Mouse (Mus musculus): ENCODE results near the gene Ly75. TPM values are rescaled to one million over a fixed set of nuclear protein-coding genes. Genes with fewer than 3 reads are reported as not detected.

Ly75 gene
- polyA plus RNA-seq, 1 experiment from 2014 or later, result 2.2 TPM

GRCm38 (mm10) chr2:60326948-60327347 is 56.2 kb downstream of the Ly75 start:
- H3K27me3 ChIP-seq (replicated peaks; ENCODE audit: control insufficient read depth, insufficient read depth, low read length), result no peaks in the 10 kb centered on the region
- WGBS, result 86% methylated on average over 7 of the region's 7 CpGs
- H3K9me3 ChIP-seq (ENCODE audit: control insufficient read depth), result no peaks in the 10 kb centered on the region
- no peak overlapping the region for H3K9ac ChIP-seq (ENCODE audit: low read depth, low read length)
- H3K27ac ChIP-seq (ENCODE audit: low read depth, low read length), result no peak overlapping the region
- no peak for ATAC-seq
- no peak for TF ChIP-seq CTCF (IDR thresholded peaks at IDR 0.05; ENCODE audit: low read depth)
- no peaks in the 10 kb centered on the region for H3K4me1 ChIP-seq (replicated peaks; ENCODE audit: control insufficient read depth, insufficient read depth, low read length)
- H3K4me3 ChIP-seq (ENCODE audit: low read depth, low read length), result no peak overlapping the region
- H3K4me2 ChIP-seq (replicated peaks; ENCODE audit: low read depth), result no peak overlapping the region
- H3K36me3 ChIP-seq (ENCODE audit: control insufficient read depth, insufficient read depth), result no peaks in the 10 kb centered on the region

DNA sequence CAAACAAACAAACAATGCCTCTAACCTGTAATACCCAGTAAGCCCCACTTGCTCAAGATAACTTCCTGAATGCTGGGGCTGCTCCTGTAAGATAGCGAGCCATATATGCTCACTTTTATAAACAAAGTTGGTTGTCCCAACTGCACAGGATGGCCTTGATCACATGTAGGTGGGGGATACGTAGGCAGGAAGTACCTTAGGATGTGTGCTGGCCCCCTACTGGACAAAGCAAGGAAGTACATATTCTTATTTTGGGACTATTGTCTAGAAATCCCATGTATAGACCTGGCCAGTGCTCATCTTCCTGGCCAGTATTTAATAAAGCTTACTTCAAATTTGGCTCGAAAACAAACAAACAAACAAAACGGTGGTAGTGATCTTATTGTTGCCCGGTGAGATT is 59.7 kb downstream of the Ly75 start:
- no peak for ATAC-seq
- peak; percentile 70 for TF ChIP-seq CTCF (IDR thresholded peaks at IDR 0.05; ENCODE audit: low read depth)

GRCm38 (mm10) chr2:60322031-60322726 is 60.9 kb downstream of the Ly75 start:
- WGBS, result 28% methylated on average over 6 of the region's 6 CpGs
- peak overlapping the region; percentile 46; the same call in 1 of the 2 replicates for H3K27ac ChIP-seq (ENCODE audit: low read depth, low read length)
- no peaks in the 10 kb centered on the region for H3K27me3 ChIP-seq (replicated peaks; ENCODE audit: control insufficient read depth, insufficient read depth, low read length)
- no peak overlapping the region for H3K4me3 ChIP-seq (ENCODE audit: low read depth, low read length)
- no peak for TF ChIP-seq CTCF (IDR thresholded peaks at IDR 0.05; ENCODE audit: low read depth)
- H3K4me1 ChIP-seq (replicated peaks; ENCODE audit: control insufficient read depth, insufficient read depth, low read length), result no peaks in the 10 kb centered on the region
- H3K36me3 ChIP-seq (ENCODE audit: control insufficient read depth, insufficient read depth), result no peaks in the 10 kb centered on the region
- H3K9ac ChIP-seq (ENCODE audit: low read depth, low read length), result no peak overlapping the region
- peak; percentile 82 for ATAC-seq
- H3K4me2 ChIP-seq (replicated peaks; ENCODE audit: low read depth), result no peak overlapping the region
- H3K9me3 ChIP-seq (ENCODE audit: control insufficient read depth), result no peaks in the 10 kb centered on the region

More for the DNA sequence above, 59.7 kb downstream of the Ly75 start:
- WGBS, result 83% methylated on average over 5 of the region's 5 CpGs
- no peak overlapping the region for H3K9ac ChIP-seq (ENCODE audit: low read depth, low read length)
- no peaks in the 10 kb centered on the region for H3K36me3 ChIP-seq (ENCODE audit: control insufficient read depth, insufficient read depth)
- H3K4me1 ChIP-seq (replicated peaks; ENCODE audit: control insufficient read depth, insufficient read depth, low read length), result no peaks in the 10 kb centered on the region
- H3K9me3 ChIP-seq (ENCODE audit: control insufficient read depth), result no peaks in the 10 kb centered on the region
- no peak overlapping the region for H3K4me2 ChIP-seq (replicated peaks; ENCODE audit: low read depth)
- H3K27me3 ChIP-seq (replicated peaks; ENCODE audit: control insufficient read depth, insufficient read depth, low read length), result no peaks in the 10 kb centered on the region
- no peak overlapping the region for H3K4me3 ChIP-seq (ENCODE audit: low read depth, low read length)
- no peak overlapping the region for H3K27ac ChIP-seq (ENCODE audit: low read depth, low read length)

DNA sequence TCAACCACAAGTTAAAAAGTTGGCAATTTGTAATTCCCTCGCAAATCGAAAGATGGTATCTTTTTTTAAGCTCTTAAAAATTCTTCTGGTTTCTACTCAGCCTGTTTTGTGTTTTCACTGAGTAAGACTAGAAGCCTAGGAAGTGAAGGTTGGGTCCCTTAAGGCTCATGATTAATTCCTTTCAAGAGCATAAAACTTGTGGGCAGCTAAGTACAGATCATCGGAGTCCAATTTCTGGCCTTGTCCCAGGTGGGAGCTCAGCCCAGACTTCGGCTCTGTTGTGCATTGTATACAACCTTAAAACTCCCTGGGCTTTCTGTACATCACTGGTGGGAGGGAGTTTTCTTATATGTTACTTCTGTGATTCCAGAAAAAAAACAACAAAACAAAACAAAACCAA is 79.3 kb downstream of the Ly75 start:
- Histone ChIP-seq H3K4me2 (replicated peaks; ENCODE audit: low read depth) (no peak overlapping the region), H3K27me3 (replicated peaks; ENCODE audit: control insufficient read depth, insufficient read depth, low read length) (no peaks in the 10 kb centered on the region), H3K36me3 (ENCODE audit: control insufficient read depth, insufficient read depth) (no peaks in the 10 kb centered on the region), H3K4me3 (ENCODE audit: low read depth, low read length) (no peak overlapping the region), H3K9ac (ENCODE audit: low read depth, low read length) (no peak overlapping the region), H3K9me3 (ENCODE audit: control insufficient read depth) (no peaks in the 10 kb centered on the region), H3K4me1 (replicated peaks; ENCODE audit: control insufficient read depth, insufficient read depth, low read length) (no peaks in the 10 kb centered on the region), H3K27ac (ENCODE audit: low read depth, low read length) (no peak overlapping the region)
- TF ChIP-seq CTCF (IDR thresholded peaks at IDR 0.05; ENCODE audit: low read depth), result no peak
- no peak for ATAC-seq
- 83% methylated on average over 4 of the region's 4 CpGs for WGBS

GRCm38 (mm10) chr2:60299323-60299722 is 83.8 kb downstream of the Ly75 start:
- WGBS, result 49% methylated on average over 2 of the region's 2 CpGs

DNA sequence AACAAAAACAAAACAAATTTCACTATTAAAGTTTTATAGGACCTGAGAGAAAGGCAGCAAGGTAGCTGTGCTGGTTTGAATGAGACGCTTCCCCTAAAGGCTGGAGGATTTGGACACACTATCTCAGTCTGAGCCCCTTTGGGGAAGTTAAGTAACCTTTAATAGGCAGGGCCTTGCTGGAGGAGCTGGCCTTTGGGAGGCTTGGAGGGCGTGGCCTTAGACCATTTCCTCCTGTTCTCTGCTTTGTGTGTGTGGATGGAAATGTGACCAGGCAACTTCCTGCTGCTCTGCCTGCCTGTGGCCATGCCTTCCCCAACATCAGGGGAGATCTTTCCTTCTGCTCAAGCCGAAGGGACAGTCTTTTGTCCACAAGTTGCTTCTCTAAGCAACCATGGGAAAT is 84.8 kb downstream of the Ly75 start:
- H3K9me3 ChIP-seq (ENCODE audit: control insufficient read depth), result no peaks in the 10 kb centered on the region
- H3K9ac ChIP-seq (ENCODE audit: low read depth, low read length), result no peak overlapping the region
- no peaks in the 10 kb centered on the region for H3K4me1 ChIP-seq (replicated peaks; ENCODE audit: control insufficient read depth, insufficient read depth, low read length)
- whole genome bisulfite sequencing, result 83% methylated on average over 3 of the region's 3 CpGs
- ATAC-seq, result no peak
- no peaks in the 10 kb centered on the region for H3K36me3 ChIP-seq (ENCODE audit: control insufficient read depth, insufficient read depth)
- no peak overlapping the region for H3K4me3 ChIP-seq (ENCODE audit: low read depth, low read length)
- no peak overlapping the region for H3K27ac ChIP-seq (ENCODE audit: low read depth, low read length)
- H3K4me2 ChIP-seq (replicated peaks; ENCODE audit: low read depth), result no peak overlapping the region
- no peak for TF ChIP-seq CTCF (IDR thresholded peaks at IDR 0.05; ENCODE audit: low read depth)
- H3K27me3 ChIP-seq (replicated peaks; ENCODE audit: control insufficient read depth, insufficient read depth, low read length), result no peaks in the 10 kb centered on the region

More at GRCm38 (mm10) chr2:60299323-60299722, 83.8 kb downstream of the Ly75 start:
- Histone ChIP-seq H3K36me3 (ENCODE audit: control insufficient read depth, insufficient read depth) (no peaks in the 10 kb centered on the region), H3K9me3 (ENCODE audit: control insufficient read depth) (no peaks in the 10 kb centered on the region), H3K4me3 (ENCODE audit: low read depth, low read length) (no peak overlapping the region), H3K4me2 (replicated peaks; ENCODE audit: low read depth) (no peak overlapping the region), H3K4me1 (replicated peaks; ENCODE audit: control insufficient read depth, insufficient read depth, low read length) (no peaks in the 10 kb centered on the region), H3K9ac (ENCODE audit: low read depth, low read length) (no peak overlapping the region), H3K27ac (ENCODE audit: low read depth, low read length) (no peak overlapping the region), H3K27me3 (replicated peaks; ENCODE audit: control insufficient read depth, insufficient read depth, low read length) (no peaks in the 10 kb centered on the region)
- TF ChIP-seq CTCF (IDR thresholded peaks at IDR 0.05; ENCODE audit: low read depth), result no peak
- ATAC-seq, result no peak
